Mouse (Mus musculus): ENCODE measurements around the gene Dnah11. TPM values are rescaled to one million over a fixed set of nuclear protein-coding genes. Genes with fewer than 3 reads are reported as not detected.

Gene Dnah11
- polyA plus RNA-seq, 2 experiments, result 0.15 to 0.39 TPM

GRCm38 (mm10) chr12:118189535-118189934, 9.3 kb downstream of the Dnah11 start:
- TF ChIP-seq POLR2A (IDR thresholded peaks at IDR 0.05; ENCODE audit: borderline replicate concordance, extremely low read depth, insufficient read depth, insufficient read length), result no peak
- Histone ChIP-seq H3K4me1 (ENCODE audit: control insufficient read depth, insufficient read depth, low read length) (peaks cover 4% of the 10 kb centered on the region; the same call in 1 of the 2 replicates), H3K4me2 (replicated peaks; ENCODE audit: low read depth, low read length, severe bottlenecking) (no peak overlapping the region), H3K4me3 (replicated peaks; ENCODE audit: low read length) (no peak overlapping the region), H3K9ac (ENCODE audit: low read depth, low read length, severe bottlenecking) (no peak overlapping the region), H3K9me3 (ENCODE audit: control insufficient read depth, low read length) (no peaks in the 10 kb centered on the region), H3K36me3 (ENCODE audit: control insufficient read depth, insufficient read depth, low read length) (no peaks in the 10 kb centered on the region), H3K27me3 (ENCODE audit: control insufficient read depth, insufficient read depth, low read length) (no peaks in the 10 kb centered on the region), H3K27ac (replicated peaks; ENCODE audit: low read depth, low read length) (no peak overlapping the region)
- 79% methylated on average over 3 of the region's 3 CpGs for WGBS
- ATAC-seq (ENCODE audit: low FRiP score, low read depth), result no peak
- DNase-seq (ENCODE audit: low spot score), result no peak

GRCm38 (mm10) chr12:118187663-118188062, 11.2 kb downstream of the Dnah11 start:
- ATAC-seq (ENCODE audit: low FRiP score, low read depth), result no peak
- peaks cover 4% of the 10 kb centered on the region; the same call in 1 of the 2 replicates for H3K4me1 ChIP-seq (ENCODE audit: control insufficient read depth, insufficient read depth, low read length)
- 61% methylated on average over 2 of the region's 2 CpGs for WGBS
- H3K27ac ChIP-seq (replicated peaks; ENCODE audit: low read depth, low read length), result no peak overlapping the region
- no peak for DNase-seq (ENCODE audit: low spot score)
- no peak overlapping the region for H3K4me2 ChIP-seq (replicated peaks; ENCODE audit: low read depth, low read length, severe bottlenecking)
- H3K9ac ChIP-seq (ENCODE audit: low read depth, low read length, severe bottlenecking), result no peak overlapping the region
- no peak for TF ChIP-seq POLR2A (IDR thresholded peaks at IDR 0.05; ENCODE audit: borderline replicate concordance, extremely low read depth, insufficient read depth, insufficient read length)
- H3K4me3 ChIP-seq (replicated peaks; ENCODE audit: low read length), result no peak overlapping the region
- H3K27me3 ChIP-seq (ENCODE audit: control insufficient read depth, insufficient read depth, low read length), result no peaks in the 10 kb centered on the region
- no peaks in the 10 kb centered on the region for H3K9me3 ChIP-seq (ENCODE audit: control insufficient read depth, low read length)
- no peaks in the 10 kb centered on the region for H3K36me3 ChIP-seq (ENCODE audit: control insufficient read depth, insufficient read depth, low read length)

DNA sequence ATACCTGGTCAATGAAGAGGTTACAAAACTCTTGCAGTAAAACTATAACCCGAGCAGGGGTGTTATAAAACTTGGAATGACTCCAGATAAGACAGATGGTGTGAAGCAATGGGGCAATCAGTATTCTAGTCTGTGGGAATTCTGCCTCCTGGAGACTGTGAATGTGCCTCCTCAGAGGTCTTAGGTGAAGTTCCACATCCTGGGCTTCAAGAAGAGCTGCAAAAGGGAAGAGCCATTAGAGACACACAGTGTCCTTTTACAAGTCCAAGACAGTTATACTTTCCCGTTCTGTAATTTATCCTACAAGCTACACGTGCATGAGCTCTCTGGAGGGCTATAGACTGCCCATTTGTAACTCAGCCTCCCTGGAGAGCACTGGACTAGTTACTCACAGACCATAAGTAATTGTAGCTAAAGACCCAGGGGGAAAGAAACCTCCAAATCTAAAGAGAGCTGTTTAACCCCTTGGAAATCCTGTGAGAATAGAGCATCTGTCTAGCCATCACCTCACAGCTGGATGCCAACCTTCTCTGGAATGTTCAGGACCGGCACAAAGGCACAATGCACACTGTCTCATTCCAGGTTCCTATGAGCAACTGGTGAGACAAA, 11.9 kb downstream of the Dnah11 start:
- DNase-seq (ENCODE audit: low spot score) (peak; percentile 7), ATAC-seq (ENCODE audit: low FRiP score, low read depth) (peak; percentile 56; the same call in 1 of the 2 replicates)
- no peak overlapping the region for H3K27ac ChIP-seq (replicated peaks; ENCODE audit: low read depth, low read length)
- H3K9me3 ChIP-seq (ENCODE audit: control insufficient read depth, low read length), result no peaks in the 10 kb centered on the region
- WGBS, result 6% methylated on average over 4 of the region's 4 CpGs
- no peak overlapping the region for H3K9ac ChIP-seq (ENCODE audit: low read depth, low read length, severe bottlenecking)
- TF ChIP-seq POLR2A (IDR thresholded peaks at IDR 0.05; ENCODE audit: borderline replicate concordance, extremely low read depth, insufficient read depth, insufficient read length), result no peak
- no peak overlapping the region for H3K4me2 ChIP-seq (replicated peaks; ENCODE audit: low read depth, low read length, severe bottlenecking)
- no peaks in the 10 kb centered on the region for H3K36me3 ChIP-seq (ENCODE audit: control insufficient read depth, insufficient read depth, low read length)
- no peaks in the 10 kb centered on the region for H3K27me3 ChIP-seq (ENCODE audit: control insufficient read depth, insufficient read depth, low read length)
- no peak overlapping the region for H3K4me3 ChIP-seq (replicated peaks; ENCODE audit: low read length)
- H3K4me1 ChIP-seq (ENCODE audit: control insufficient read depth, insufficient read depth, low read length), result peaks cover 4% of the 10 kb centered on the region; the same call in 1 of the 2 replicates

DNA sequence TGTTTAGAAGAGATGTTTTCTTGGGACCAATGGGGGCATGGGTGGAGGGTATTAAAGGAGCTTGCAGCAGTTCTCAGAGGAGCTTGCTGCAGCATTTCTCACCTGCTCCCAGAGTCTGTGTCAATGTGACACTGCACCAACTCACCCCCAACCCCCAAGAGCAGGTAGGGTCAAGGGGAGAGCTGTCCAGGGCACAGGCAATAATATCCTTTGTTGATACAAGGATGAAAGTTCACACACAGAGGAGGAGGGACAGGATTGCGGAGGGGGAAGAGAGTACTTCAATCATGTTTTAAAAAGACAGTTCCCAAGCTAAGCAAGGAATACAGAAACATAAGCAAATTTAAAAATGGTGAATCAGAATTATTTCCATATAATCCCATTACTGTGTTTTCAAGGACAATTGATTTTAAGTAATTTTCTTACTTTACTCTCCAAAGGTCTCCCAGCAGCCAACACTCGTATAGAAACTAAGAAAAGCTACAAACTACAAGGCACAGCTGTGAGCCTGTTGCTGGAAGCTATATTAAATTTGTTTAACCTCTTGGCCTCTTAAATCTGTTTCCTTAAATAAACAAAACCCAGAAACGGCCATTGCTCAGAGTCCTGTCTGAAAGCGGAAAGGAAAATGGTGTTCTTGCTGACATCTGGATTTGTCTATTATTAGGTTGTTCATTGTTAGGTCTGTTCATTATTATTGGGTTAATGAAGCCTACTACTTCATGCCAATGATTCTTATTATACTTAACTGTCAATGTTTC, 12.5 kb downstream of the Dnah11 start:
- Histone ChIP-seq H3K9me3 (ENCODE audit: control insufficient read depth, low read length) (no peaks in the 10 kb centered on the region), H3K27ac (replicated peaks; ENCODE audit: low read depth, low read length) (no peak overlapping the region), H3K4me1 (ENCODE audit: control insufficient read depth, insufficient read depth, low read length) (peaks cover 4% of the 10 kb centered on the region; the same call in 1 of the 2 replicates), H3K36me3 (ENCODE audit: control insufficient read depth, insufficient read depth, low read length) (no peaks in the 10 kb centered on the region), H3K9ac (ENCODE audit: low read depth, low read length, severe bottlenecking) (no peak overlapping the region), H3K27me3 (ENCODE audit: control insufficient read depth, insufficient read depth, low read length) (no peaks in the 10 kb centered on the region), H3K4me2 (replicated peaks; ENCODE audit: low read depth, low read length, severe bottlenecking) (no peak overlapping the region), H3K4me3 (replicated peaks; ENCODE audit: low read length) (no peak overlapping the region)
- DNase-seq (ENCODE audit: low spot score) (peak; percentile 38), ATAC-seq (ENCODE audit: low FRiP score, low read depth) (no peak)
- no peak for TF ChIP-seq POLR2A (IDR thresholded peaks at IDR 0.05; ENCODE audit: borderline replicate concordance, extremely low read depth, insufficient read depth, insufficient read length)
- 21% methylated on average over 4 of the region's 4 CpGs for WGBS

GRCm38 (mm10) chr12:118184731-118185130, 14.1 kb downstream of the Dnah11 start:
- Histone ChIP-seq H3K9ac (ENCODE audit: low read depth, low read length, severe bottlenecking) (no peak overlapping the region), H3K27me3 (ENCODE audit: control insufficient read depth, insufficient read depth, low read length) (no peaks in the 10 kb centered on the region), H3K36me3 (ENCODE audit: control insufficient read depth, insufficient read depth, low read length) (no peaks in the 10 kb centered on the region), H3K27ac (replicated peaks; ENCODE audit: low read depth, low read length) (no peak overlapping the region), H3K4me1 (ENCODE audit: control insufficient read depth, insufficient read depth, low read length) (peaks cover 4% of the 10 kb centered on the region; the same call in 1 of the 2 replicates), H3K9me3 (ENCODE audit: control insufficient read depth, low read length) (no peaks in the 10 kb centered on the region), H3K4me3 (replicated peaks; ENCODE audit: low read length) (no peak overlapping the region), H3K4me2 (replicated peaks; ENCODE audit: low read depth, low read length, severe bottlenecking) (no peak overlapping the region)
- 81% methylated on average over 1 of the region's 1 CpGs for WGBS
- ATAC-seq (ENCODE audit: low FRiP score, low read depth) (no peak), DNase-seq (ENCODE audit: low spot score) (no peak)
- no peak for TF ChIP-seq POLR2A (IDR thresholded peaks at IDR 0.05; ENCODE audit: borderline replicate concordance, extremely low read depth, insufficient read depth, insufficient read length)
